Mouse (Mus musculus) liver, embryonic 13.5 days (tissue): ENCODE measurements around the gene Msh4. TPM values are rescaled to one million over a fixed set of nuclear protein-coding genes. Genes with fewer than 3 reads are reported as not detected.

Experiments used
- ATAC-seq: fragments of 200-750 bp; cut with Nextera tagmentation; 2 replicates; pipeline ENCODE4 v1.8.0; 2017; ENCODE audit warnings: low read depth, mild to moderate bottlenecking, moderate number of reproducible peaks, moderate library complexity
- DNase-seq: peaks from one replicate; pipeline ENCODE4 v3.0.0; 2022
- H3K27ac ChIP-seq: fragments of 300-500 bp; sonication (generic); 2 replicates; pipeline ENCODE4 v1.5.1; 2015; ENCODE audit warnings: moderate library complexity, mild to moderate bottlenecking, inconsistent platforms
- H3K27me3 ChIP-seq: fragments of 300-500 bp; sonication (generic); 2 replicates; pipeline ENCODE4 v1.6.1; 2015; ENCODE audit warnings: mild to moderate bottlenecking, inconsistent platforms
- H3K36me3 ChIP-seq: fragments of 300-500 bp; sonication (generic); 2 replicates; pipeline ENCODE4 v1.6.1; 2015; ENCODE audit warnings: mild to moderate bottlenecking, inconsistent platforms
- H3K4me1 ChIP-seq: fragments of 300-500 bp; sonication (generic); replicated peaks from 2 replicates; pipeline ENCODE4 v1.6.1; 2015; ENCODE audit warnings: inconsistent platforms
- H3K4me2 ChIP-seq: fragments of 300-500 bp; sonication (generic); 2 replicates; pipeline ENCODE4 v1.6.1; 2015; ENCODE audit warnings: inconsistent platforms, mild to moderate bottlenecking, moderate library complexity
- H3K4me3 ChIP-seq: fragments of 300-500 bp; sonication (generic); replicated peaks from 2 replicates; pipeline ENCODE4 v1.5.1; 2015; ENCODE audit warnings: mild to moderate bottlenecking, inconsistent platforms
- H3K9ac ChIP-seq: fragments of 300-500 bp; sonication (generic); 2 replicates; pipeline ENCODE4 v1.6.1; 2015; ENCODE audit warnings: mild to moderate bottlenecking, inconsistent platforms
- H3K9me3 ChIP-seq: fragments of 300-500 bp; sonication (generic); replicated peaks from 2 replicates; pipeline ENCODE4 v1.6.1; 2016; ENCODE audit warnings: inconsistent platforms
- WGBS: fragments of 180-500 bp; shearing (Covaris S2); methylation state at CpG from one replicate; pipeline ENCODE4 v1.1.7; 2015; ENCODE audit not compliant: insufficient replicate concordance; 5-methylcytosine and 5-hydroxymethylcytosine counted together
- polyA plus RNA-seq: library from polyadenylated mRNA; unstranded; fragments of >200 nt; fragmentation: Nextera tagmentation; extraction: Ambion mirVana; gene quantifications from 2 replicates; pipeline ENCODE4 v1.2.1, GENCODE M21; 2015

Msh4 gene
- polyA plus RNA-seq = 0.06 and 0.10 TPM in 2 replicates

DNA sequence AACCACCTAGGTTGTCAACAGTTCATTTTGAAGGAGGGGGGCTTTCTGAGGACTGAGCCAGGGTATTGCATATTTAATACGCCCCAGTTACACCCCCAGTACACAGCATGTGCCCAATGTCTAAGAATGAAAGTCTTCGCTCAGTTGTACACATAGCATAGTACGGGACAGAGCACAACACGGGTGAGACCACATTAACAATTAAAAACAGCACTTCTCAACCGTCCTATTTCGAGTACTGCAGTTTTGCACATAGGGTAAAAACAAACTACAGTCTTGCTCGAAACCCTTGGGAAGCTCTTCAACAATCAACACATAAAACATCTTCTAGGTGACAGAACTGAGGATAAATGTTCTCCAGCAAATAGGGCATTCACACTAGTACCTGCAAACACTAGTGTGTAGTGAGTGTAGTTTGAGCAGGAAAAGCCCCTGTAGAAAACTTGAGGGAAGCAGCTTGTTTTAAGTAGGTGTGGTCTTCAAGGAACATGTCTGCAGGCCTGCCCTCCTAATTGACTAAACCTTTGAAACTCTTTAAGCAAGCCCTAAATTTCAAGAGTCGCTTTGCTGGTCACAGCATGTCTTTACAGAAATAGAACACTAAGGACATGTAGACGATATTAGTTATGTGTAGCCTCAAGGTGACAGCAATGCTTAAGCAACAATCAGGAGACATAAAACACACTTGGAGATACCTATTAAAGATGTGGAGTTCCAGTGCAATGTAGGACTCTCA lies at the start of gene Msh4:
TSS of gene Msh4 (minus strand) at position 3 of the 736 bp plus-strand sequence.
- Histone ChIP-seq H3K4me2 (no peak within 1 kb of the TSS), H3K4me1 (peaks cover 62% of the 10 kb centered on the region), H3K36me3 (peaks cover 79% of the 10 kb centered on the region), H3K27me3 (no peaks in the 10 kb centered on the region), H3K9me3 (no peaks in the 10 kb centered on the region), H3K4me3 (no peak within 1 kb of the TSS), H3K9ac (no peak within 1 kb of the TSS), H3K27ac (0 out of 2 replicates have a peak within 1 kb of the TSS, but pooled peaks have one; percentile 15)
- ATAC-seq (peak; percentile 29), DNase-seq (no peak)
- 72% methylated on average over 9 of the region's 9 CpGs for WGBS

DNA sequence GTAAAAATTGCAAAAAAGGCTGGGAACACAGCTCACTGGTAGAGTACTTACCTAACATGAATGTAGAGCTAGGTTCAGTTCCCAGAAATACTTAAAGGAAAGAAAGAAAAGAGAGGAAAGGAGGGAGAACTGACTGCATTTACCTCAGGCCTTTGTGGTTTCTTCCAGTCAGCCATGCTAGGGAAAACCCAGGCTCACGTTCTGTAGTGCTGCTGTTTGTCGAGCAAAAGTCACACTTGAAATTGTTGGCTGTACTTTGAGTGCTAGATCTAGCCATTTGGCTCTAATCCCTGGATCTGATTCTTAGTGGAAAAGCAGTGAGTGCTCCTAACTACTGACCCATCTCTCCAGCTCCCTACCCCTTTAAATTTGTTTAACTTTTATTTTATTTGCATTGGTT lies 42.2 kb upstream of the Msh4 start:
- peaks cover 18% of the 10 kb centered on the region for H3K4me1 ChIP-seq
- DNase-seq = no peak
- H3K27ac ChIP-seq = no peak overlapping the region
- H3K4me3 ChIP-seq = no peak overlapping the region
- H3K4me2 ChIP-seq = no peak overlapping the region
- H3K36me3 ChIP-seq = no peaks in the 10 kb centered on the region
- WGBS = 51% methylated on average over 2 of the region's 2 CpGs
- H3K9me3 ChIP-seq = no peaks in the 10 kb centered on the region
- H3K9ac ChIP-seq = no peak overlapping the region
- no peak for ATAC-seq
- no peaks in the 10 kb centered on the region for H3K27me3 ChIP-seq

DNA sequence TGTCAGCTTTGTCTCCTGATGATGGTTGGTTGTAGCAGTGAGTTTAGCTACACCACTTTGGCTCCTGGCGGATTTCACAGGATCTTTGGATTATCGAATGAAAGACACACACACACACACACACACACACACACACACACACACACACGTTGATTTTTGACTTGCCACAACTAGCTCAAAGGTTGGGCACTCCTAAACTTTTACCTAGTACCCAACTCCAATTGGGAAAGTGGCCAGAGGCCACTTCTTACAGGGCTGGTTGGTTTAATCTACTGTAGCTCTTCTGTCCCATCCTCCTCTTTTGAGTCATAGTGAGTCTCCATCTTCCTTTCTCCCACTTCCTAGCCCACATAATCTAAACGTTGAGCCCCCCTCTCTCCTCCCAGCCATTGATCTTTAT lies 41.3 kb upstream of the Msh4 start:
- Histone ChIP-seq H3K27me3 (no peaks in the 10 kb centered on the region), H3K9me3 (no peaks in the 10 kb centered on the region), H3K36me3 (no peaks in the 10 kb centered on the region), H3K4me2 (no peak overlapping the region), H3K27ac (no peak overlapping the region), H3K9ac (no peak overlapping the region), H3K4me1 (peaks cover 27% of the 10 kb centered on the region), H3K4me3 (no peak overlapping the region)
- 69% methylated on average over 4 of the region's 4 CpGs for WGBS
- DNase-seq (no peak), ATAC-seq (no peak)

DNA sequence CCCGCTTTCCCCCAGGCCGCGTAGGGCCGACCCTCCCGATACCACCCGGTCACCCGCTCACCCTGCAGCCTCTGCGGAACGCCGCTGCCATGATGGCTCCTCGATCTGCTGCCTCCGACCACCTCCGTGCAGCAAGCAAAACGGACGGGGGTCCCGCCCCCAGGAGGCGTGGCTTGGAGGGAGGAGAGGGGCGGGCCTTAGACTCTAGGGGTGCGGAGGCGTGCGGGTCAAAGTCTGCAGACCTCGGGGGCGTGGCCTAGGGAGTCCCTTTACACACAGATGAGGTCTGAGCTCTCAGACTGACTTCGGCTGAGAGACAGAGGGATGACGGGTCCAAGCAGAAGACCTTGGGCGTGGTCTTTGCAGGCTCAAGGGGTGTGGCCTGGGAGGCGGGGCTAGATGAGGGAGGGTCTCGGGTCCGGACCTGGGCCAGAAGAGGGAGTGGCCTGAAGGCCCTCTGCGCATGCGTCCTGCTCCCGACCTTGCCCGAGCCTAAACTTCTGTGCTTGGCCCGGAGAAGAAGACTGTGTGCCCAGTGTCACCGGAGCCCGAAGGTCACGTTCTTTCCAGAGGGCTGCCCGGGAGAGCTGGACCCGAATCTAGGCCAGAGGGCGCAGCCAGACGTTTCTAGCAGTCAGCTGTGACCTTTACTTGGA lies 38.5 kb upstream of the Msh4 start, which contains the start of gene Acadm:
TSS of gene Acadm (minus strand) at position 298 of the 656 bp plus-strand sequence.
- Histone ChIP-seq H3K36me3 (peaks cover 10% of the 10 kb centered on the region; the same call in 1 of the 2 replicates), H3K27me3 (no peaks in the 10 kb centered on the region), H3K9me3 (no peaks in the 10 kb centered on the region), H3K27ac (peak within 1 kb of the TSS; percentile 81), H3K4me3 (peak within 1 kb of the TSS; percentile 86), H3K4me2 (peak within 1 kb of the TSS; percentile 89), H3K9ac (peak within 1 kb of the TSS; percentile 88), H3K4me1 (peaks cover 47% of the 10 kb centered on the region)
- ATAC-seq = peak; percentile 96
- WGBS = under 1% methylated on average over 41 of the region's 41 CpGs
- peak; percentile 99 for DNase-seq

DNA sequence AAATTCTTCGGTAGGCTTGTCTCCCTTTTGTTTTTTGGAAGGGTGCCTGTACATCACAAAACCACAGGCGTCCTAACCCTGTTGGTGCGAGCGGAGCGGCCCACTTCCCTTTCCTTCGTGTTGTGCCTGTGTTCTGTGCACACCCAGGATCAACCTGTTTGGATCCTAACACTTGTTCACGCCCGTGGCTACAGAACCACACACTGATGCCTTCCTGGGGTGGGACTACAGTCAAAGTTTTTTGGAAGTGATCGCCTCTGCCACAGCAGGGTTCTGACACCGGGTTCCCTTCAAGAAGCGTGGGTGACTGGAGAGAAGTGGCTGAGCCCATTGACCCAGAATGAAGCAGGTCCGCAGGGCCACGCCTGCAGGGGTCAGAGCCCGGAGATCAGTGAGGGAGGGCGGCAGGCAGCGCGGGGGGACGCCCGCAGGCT lies 38.0 kb upstream of the Msh4 start:
- peaks cover 47% of the 10 kb centered on the region for H3K4me1 ChIP-seq
- no peaks in the 10 kb centered on the region for H3K27me3 ChIP-seq
- H3K4me2 ChIP-seq = peak overlapping the region; percentile 89
- peak; percentile 59 for ATAC-seq
- under 1% methylated on average over 19 of the region's 19 CpGs for WGBS
- H3K36me3 ChIP-seq = peaks cover 13% of the 10 kb centered on the region
- H3K9ac ChIP-seq = peak overlapping the region; percentile 88
- H3K27ac ChIP-seq = peak overlapping the region; percentile 81
- H3K9me3 ChIP-seq = no peaks in the 10 kb centered on the region
- DNase-seq = no peak
- H3K4me3 ChIP-seq = peak overlapping the region; percentile 86

DNA sequence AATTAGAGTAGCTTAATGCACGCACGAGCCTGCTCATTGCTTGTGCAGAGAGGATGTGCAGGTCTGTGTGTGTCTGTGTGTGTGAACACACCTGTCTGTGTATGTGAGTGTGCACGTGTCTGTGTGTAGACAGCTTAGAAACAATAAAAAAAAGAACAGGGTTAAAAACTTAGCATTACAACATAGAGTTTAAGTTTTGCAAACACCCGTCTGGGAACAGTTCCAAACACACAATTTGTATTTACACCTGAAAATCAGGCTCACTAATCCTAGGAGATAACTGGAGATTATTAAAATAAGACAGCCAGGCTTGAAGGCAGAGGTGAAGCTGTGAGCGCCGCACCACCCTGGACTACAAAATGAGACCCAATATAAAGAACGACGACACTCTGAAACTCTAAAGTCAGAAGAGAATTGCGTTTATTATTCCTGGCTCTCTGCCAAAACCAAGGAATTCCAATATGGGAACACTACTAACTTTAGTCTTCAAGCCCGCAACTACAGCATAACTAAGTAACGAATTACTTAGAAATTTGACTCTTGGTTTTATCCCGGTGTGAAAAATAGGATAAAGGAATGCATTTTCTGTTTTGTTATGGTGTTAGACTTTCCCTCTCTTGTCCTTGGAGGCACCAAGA lies 37.2 kb upstream of the Msh4 start:
- peak overlapping the region; percentile 81; the same call in 1 of the 2 replicates for H3K27ac ChIP-seq
- ATAC-seq (no peak), DNase-seq (no peak)
- 61% methylated on average over 12 of the region's 12 CpGs for WGBS
- H3K36me3 ChIP-seq = peaks cover 21% of the 10 kb centered on the region
- peak overlapping the region; percentile 88 for H3K9ac ChIP-seq
- H3K4me3 ChIP-seq = peak overlapping the region; percentile 86
- no peaks in the 10 kb centered on the region for H3K27me3 ChIP-seq
- peak overlapping the region; percentile 89 for H3K4me2 ChIP-seq
- H3K4me1 ChIP-seq = peaks cover 47% of the 10 kb centered on the region
- H3K9me3 ChIP-seq = no peaks in the 10 kb centered on the region

DNA sequence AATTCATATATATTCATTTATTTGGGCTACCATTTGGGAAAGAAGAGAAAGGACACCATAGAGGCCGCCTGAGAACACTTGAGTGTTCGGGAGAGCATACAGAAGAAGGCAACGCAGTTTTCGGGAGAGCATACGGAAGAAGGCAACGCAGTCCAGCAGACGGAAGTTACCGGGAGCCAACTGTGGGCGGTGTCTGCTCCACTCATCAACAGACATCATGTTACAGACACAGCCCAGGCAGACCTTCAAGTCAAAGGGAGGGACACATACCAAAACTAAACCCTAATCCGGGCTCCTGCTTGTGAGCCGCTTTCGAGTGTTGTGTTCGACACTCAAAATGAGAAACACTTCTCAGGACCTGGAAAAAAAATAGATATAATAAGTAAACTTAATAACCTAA lies 35.7 kb upstream of the Msh4 start:
- Histone ChIP-seq H3K4me3 (no peak overlapping the region), H3K9ac (no peak overlapping the region), H3K9me3 (no peaks in the 10 kb centered on the region), H3K4me2 (no peak overlapping the region), H3K27me3 (no peaks in the 10 kb centered on the region), H3K4me1 (peaks cover 47% of the 10 kb centered on the region), H3K27ac (no peak overlapping the region), H3K36me3 (peaks cover 36% of the 10 kb centered on the region)
- DNase-seq (no peak), ATAC-seq (no peak)
- 90% methylated on average over 13 of the region's 13 CpGs for WGBS

DNA sequence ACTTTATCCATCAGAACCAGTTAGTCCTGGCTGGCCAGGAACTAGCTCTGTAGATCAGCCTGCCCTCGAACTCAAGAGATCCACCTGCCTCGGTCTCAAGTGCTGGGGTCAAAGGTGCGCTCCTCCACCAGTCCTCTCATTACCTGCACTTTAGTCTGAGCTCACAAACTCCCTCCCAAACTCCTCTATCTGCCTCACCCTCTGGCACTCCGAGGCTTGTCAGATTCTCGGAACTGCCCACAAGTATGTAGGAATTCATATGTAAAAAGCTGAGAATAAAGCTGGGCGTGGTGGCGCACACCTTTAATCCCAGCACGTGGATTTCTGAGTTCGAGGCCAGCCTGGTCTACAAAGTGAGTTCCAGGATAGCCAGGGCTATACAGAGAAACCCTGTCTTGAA lies 34.5 kb upstream of the Msh4 start:
- DNase-seq = no peak
- Histone ChIP-seq H3K36me3 (peaks cover 44% of the 10 kb centered on the region), H3K4me1 (peaks cover 47% of the 10 kb centered on the region), H3K4me3 (no peak overlapping the region), H3K27ac (no peak overlapping the region), H3K9me3 (no peaks in the 10 kb centered on the region), H3K27me3 (no peaks in the 10 kb centered on the region), H3K4me2 (no peak overlapping the region), H3K9ac (no peak overlapping the region)
- 81% methylated on average over 9 of the region's 9 CpGs for WGBS
- no peak for ATAC-seq

DNA sequence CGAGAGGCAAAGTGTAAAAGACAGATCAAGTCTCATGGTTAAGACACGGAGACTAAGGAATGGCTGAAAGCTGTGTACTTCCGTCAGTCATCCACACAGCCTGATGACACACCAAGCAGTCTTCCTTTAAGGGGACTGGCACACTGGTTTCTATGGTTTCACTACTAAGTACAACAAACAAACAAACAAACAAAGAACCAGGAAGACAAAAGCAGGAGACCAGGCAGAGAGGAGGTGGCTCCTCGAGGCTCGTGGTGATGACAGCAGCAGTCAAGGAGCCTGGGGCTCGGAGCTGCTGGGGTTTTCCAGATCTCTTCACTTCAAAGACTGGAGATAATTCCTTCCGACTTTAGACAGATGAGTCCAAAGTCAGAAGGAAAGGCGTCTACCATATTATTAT lies 34.1 kb upstream of the Msh4 start:
- no peak overlapping the region for H3K9ac ChIP-seq
- no peaks in the 10 kb centered on the region for H3K27me3 ChIP-seq
- peaks cover 47% of the 10 kb centered on the region for H3K36me3 ChIP-seq
- no peak for DNase-seq
- H3K4me3 ChIP-seq = no peak overlapping the region
- ATAC-seq = no peak
- WGBS = 73% methylated on average over 8 of the region's 8 CpGs
- peaks cover 42% of the 10 kb centered on the region for H3K4me1 ChIP-seq
- no peaks in the 10 kb centered on the region for H3K9me3 ChIP-seq
- H3K27ac ChIP-seq = no peak overlapping the region
- H3K4me2 ChIP-seq = no peak overlapping the region

DNA sequence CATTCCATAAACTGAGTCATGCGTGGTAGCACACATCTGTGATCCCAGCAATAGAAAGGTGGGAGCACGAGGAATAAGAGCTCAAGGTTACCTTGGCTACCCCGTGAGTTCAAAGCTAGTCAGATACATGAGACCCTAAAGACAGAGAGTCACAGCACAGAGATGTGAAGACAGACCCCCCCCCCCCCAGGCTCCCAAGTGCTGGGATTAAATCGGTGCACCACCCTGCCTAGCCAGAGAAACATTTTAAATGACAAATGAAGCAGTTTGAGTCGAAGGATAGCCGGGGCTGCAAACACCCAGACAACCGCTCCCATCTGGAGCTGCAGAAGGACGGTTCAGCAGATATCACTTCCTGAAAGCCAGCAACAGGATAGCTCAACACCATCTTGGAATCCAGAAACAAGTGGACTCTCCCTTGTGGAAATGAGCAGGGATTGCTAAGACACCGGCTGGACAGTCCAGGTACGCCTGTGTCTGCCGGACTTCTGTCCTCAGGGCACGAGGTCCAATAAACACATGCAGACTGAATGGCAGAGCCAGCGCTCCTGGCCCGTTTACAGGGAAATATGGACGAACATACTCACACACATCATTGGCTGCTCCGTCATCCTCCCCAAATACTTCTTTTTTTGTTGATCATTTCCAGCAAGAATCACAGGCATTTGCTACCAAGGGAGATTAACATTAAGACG lies 31.3 kb upstream of the Msh4 start:
- Histone ChIP-seq H3K9me3 (no peaks in the 10 kb centered on the region), H3K9ac (no peak overlapping the region), H3K4me2 (no peak overlapping the region), H3K27me3 (no peaks in the 10 kb centered on the region), H3K4me3 (no peak overlapping the region), H3K27ac (no peak overlapping the region), H3K4me1 (peaks cover 20% of the 10 kb centered on the region), H3K36me3 (peaks cover 69% of the 10 kb centered on the region)
- ATAC-seq = no peak
- DNase-seq = no peak
- 87% methylated on average over 17 of the region's 17 CpGs for WGBS

DNA sequence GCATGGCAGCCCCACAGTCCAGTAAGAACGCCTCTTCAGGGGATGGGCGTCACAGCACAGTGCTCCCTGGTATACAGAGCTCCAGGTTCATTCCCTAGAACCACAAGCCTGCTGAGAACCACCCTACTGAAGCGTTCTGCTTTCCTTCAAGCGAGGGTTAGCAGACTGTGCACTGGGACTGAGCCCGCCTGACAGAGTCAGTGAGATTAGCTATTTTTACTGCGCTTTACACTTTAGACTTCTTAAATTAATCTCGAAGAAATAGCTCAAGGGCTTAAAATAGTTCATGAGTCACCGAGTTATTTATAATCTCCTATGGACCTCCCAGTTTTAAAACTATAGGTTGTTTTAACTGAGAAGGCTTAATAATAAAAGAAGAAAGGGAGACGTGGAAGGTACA lies 29.9 kb upstream of the Msh4 start:
- no peak overlapping the region for H3K9ac ChIP-seq
- no peaks in the 10 kb centered on the region for H3K9me3 ChIP-seq
- peaks cover 10% of the 10 kb centered on the region; the same call in 1 of the 2 replicates for H3K4me1 ChIP-seq
- H3K36me3 ChIP-seq = peaks cover 71% of the 10 kb centered on the region
- no peak overlapping the region for H3K4me2 ChIP-seq
- no peaks in the 10 kb centered on the region for H3K27me3 ChIP-seq
- DNase-seq = no peak
- ATAC-seq = no peak
- 79% methylated on average over 9 of the region's 9 CpGs for WGBS
- H3K4me3 ChIP-seq = no peak overlapping the region
- no peak overlapping the region for H3K27ac ChIP-seq
